Mouse (Mus musculus) urinary bladder, postnatal 25 days (tissue): ENCODE measurements at regions not wholly inside any gene's neighbourhood (a gene's known extent, or its start where the extent isn't known, plus 50 kb on each side); places are given as distances from the start of the nearest gene placed in this dataset.

Experiments used
- DNase-seq: peaks from one replicate; pipeline ENCODE4 v3.0.0; 2022; ENCODE audit warnings: low spot score

- DNase-seq: no peak
These were observed 77.8 kb upstream of the Sestd1 start for GRCm38 (mm10) chr2:77358176-77358575.

GRCm38 (mm10) chr2:77356798-77357197, 76.4 kb upstream of the Sestd1 start:
- DNase-seq: no peak

GRCm38 (mm10) chr2:77351987-77352628, 71.7 kb upstream of the Sestd1 start:
- DNase-seq: no peak

GRCm38 (mm10) chr2:77347027-77347426, 66.6 kb upstream of the Sestd1 start:
- no peak for DNase-seq

- no peak for DNase-seq
These were observed 63.5 kb upstream of the Sestd1 start for GRCm38 (mm10) chr2:77343736-77344440.

GRCm38 (mm10) chr2:77342416-77342815, 62.0 kb upstream of the Sestd1 start:
- no peak for DNase-seq

- DNase-seq: peak; percentile 97
These were observed 61.4 kb upstream of the Sestd1 start for GRCm38 (mm10) chr2:77341575-77342332.

GRCm38 (mm10) chr2:77340076-77340475, 59.7 kb upstream of the Sestd1 start:
- DNase-seq: no peak

GRCm38 (mm10) chr2:77337786-77338406, 57.5 kb upstream of the Sestd1 start:
- DNase-seq: no peak

GRCm38 (mm10) chr2:77337318-77337717, 56.9 kb upstream of the Sestd1 start:
- no peak for DNase-seq

GRCm38 (mm10) chr2:77336810-77337209, 56.4 kb upstream of the Sestd1 start:
- DNase-seq: no peak

- no peak for DNase-seq
These were observed 54.3 kb upstream of the Sestd1 start for GRCm38 (mm10) chr2:77334706-77335105.

- DNase-seq: no peak
These were observed 53.1 kb upstream of the Sestd1 start for GRCm38 (mm10) chr2:77333394-77334079.
